ENCODE assay signal across 10 mouse cellular contexts in the genomic region with DNA sequence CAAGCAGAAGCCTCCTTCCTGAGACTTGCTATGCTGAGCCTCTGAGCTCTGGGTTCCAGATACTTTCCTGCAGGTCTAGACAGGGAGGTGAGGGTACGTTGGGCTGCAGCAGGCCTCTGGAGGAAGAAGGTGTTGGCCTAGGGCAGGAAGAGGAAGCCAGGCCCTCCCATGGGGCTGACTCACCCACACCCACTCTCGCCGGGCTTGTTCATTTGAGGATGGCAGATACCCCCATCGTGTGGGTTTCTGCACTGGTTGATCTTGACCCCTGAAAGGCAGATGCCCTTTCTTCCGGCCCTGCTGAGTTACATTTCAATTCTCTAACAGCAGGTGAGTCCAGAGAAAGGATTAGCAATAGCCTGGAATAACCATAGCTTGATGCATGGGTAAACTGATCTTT. TPM values are rescaled to one million over a fixed set of nuclear protein-coding genes. Genes with fewer than 3 reads are reported as not detected.
DNase-seq lines count a peak whose midpoint lies in the region; ATAC-seq and TF ChIP-seq lines count a peak whose summit lies in the region.
"Had no signal": no experiment of that assay in that cellular context is flagged by ENCODE, and none has a peak within 500 bp of the region (broad histone marks: within the 10 kb centered on the region; RNA-seq: fewer than 3 reads in every experiment).

No protein-coding gene starts in this region.

- TF ChIP-seq POLR2A in spleen, adult 2 months (IDR thresholded peaks at IDR 0.05; ENCODE audit: low read depth, low read length) = no peak

- TF ChIP-seq CTCF in intestine, postnatal 0 days (IDR thresholded peaks at IDR 0.05; ENCODE audit: low read depth) = no peak
- TF ChIP-seq CTCF in spleen, adult 2 months (IDR thresholded peaks at IDR 0.05; ENCODE audit: extremely low read depth, insufficient read depth, insufficient read length, insufficient replicate concordance) = no peak

- peaks cover 8% of the 10 kb centered on the region; the same call in 1 of the 2 replicates for H3K36me3 ChIP-seq in lung, embryonic 15.5 days
- H3K36me3 ChIP-seq in intestine, postnatal 0 days (ENCODE audit: control insufficient read depth, insufficient read depth) = no peaks in the 10 kb centered on the region; the same call in none of the 2 replicates
- H3K36me3 ChIP-seq in spleen, adult 2 months (ENCODE audit: control insufficient read depth, insufficient read depth, low read length) = no peaks in the 10 kb centered on the region

- no peaks in the 10 kb centered on the region for H3K9me3 ChIP-seq in lung, embryonic 15.5 days
- no peaks in the 10 kb centered on the region for H3K9me3 ChIP-seq in intestine, postnatal 0 days (ENCODE audit: control insufficient read depth)

- H3K4me2 ChIP-seq in lung, embryonic 15.5 days = peak overlapping the region; percentile 94
- H3K4me2 ChIP-seq in intestine, postnatal 0 days (replicated peaks; ENCODE audit: low read depth) = peak overlapping the region; percentile 96

- no peak for ATAC-seq in lung, embryonic 15.5 days (ENCODE audit: borderline replicate concordance, extremely low read depth, low FRiP score, low TSS enrichment)
- no peak for ATAC-seq in intestine, postnatal 0 days

- H3K27ac ChIP-seq in lung, embryonic 15.5 days = no peak overlapping the region
- H3K27ac ChIP-seq in intestine, postnatal 0 days (ENCODE audit: low read depth, low read length) = no peak overlapping the region
- H3K27ac ChIP-seq in spleen, adult 2 months (ENCODE audit: insufficient read depth, low read length) = peak overlapping the region; percentile 38
- H3K27ac ChIP-seq: kidney, postnatal 0 days; macrophage had no signal

- no peaks in the 10 kb centered on the region for H3K27me3 ChIP-seq in lung, embryonic 15.5 days
- H3K27me3 ChIP-seq in intestine, postnatal 0 days (replicated peaks; ENCODE audit: control insufficient read depth, insufficient read depth, low read length) = no peaks in the 10 kb centered on the region
- no peaks in the 10 kb centered on the region for H3K27me3 ChIP-seq in spleen, adult 2 months (ENCODE audit: control insufficient read depth, insufficient read depth, low read length)

- WGBS in lung, embryonic 15.5 days = 71% methylated on average over 5 of the region's 5 CpGs
- WGBS in intestine, postnatal 0 days = 42% methylated on average over 5 of the region's 5 CpGs
- 19% methylated on average over 5 of the region's 5 CpGs for WGBS in spleen, adult 2 months

- peak overlapping the region; percentile 7; the same call in 1 of the 2 replicates for H3K4me3 ChIP-seq in lung, embryonic 15.5 days
- H3K4me3 ChIP-seq in intestine, postnatal 0 days (ENCODE audit: low read depth, low read length) = 0 out of 2 replicates have a peak overlapping the region, but pooled peaks have one; percentile 2
- H3K4me3 ChIP-seq in spleen, adult 2 months (ENCODE audit: extremely low read depth, insufficient read depth, insufficient read length) = no peak overlapping the region

- peaks cover 18% of the 10 kb centered on the region for H3K4me1 ChIP-seq in lung, embryonic 15.5 days
- H3K4me1 ChIP-seq in intestine, postnatal 0 days (replicated peaks; ENCODE audit: control insufficient read depth, insufficient read depth, low read length) = no peaks in the 10 kb centered on the region; the same call in 1 of the 2 replicates
- H3K4me1 ChIP-seq in spleen, adult 2 months (ENCODE audit: control insufficient read depth, insufficient read depth, insufficient read length) = peaks cover 20% of the 10 kb centered on the region

- H3K9ac ChIP-seq in lung, embryonic 15.5 days = 0 out of 2 replicates have a peak overlapping the region, but pooled peaks have one; percentile 11
- no peak overlapping the region for H3K9ac ChIP-seq in intestine, postnatal 0 days (ENCODE audit: low read depth, low read length)

- peak; percentile 94 for DNase-seq in heart, adult 11 months
- no peak for DNase-seq in heart, adult 18-20 months
- no peak for DNase-seq in lung, postnatal 10 days
- DNase-seq in spleen, adult 2 months (ENCODE audit: low read depth in 1 of 2, low spot score in 2 of 2) = peak in 1 of 2 experiments; percentile 53
- DNase-seq in frontal cortex, adult 2 months (ENCODE audit: extremely low spot score in 1 of 2, low spot score in 1 of 2) = no peak
- no peak for DNase-seq in cerebellum, postnatal 25 days

RNA-seq across cellular contexts. Expression of gene Hopx, which starts 22.4 kb away (rescaled TPM):
- 100 to 1,000 TPM; 417 to 443 TPM for total RNA-seq in heart, adult 18-20 months (2021)
- polyA plus RNA-seq in lung, embryonic 15.5 days (2015; fragmentation: Nextera tagmentation; extraction: Ambion mirVana) = 6.4 and 7.9 TPM in 2 replicates
- polyA plus RNA-seq in intestine, postnatal 0 days (2015; fragmentation: Nextera tagmentation; extraction: Ambion mirVana) = 10.5 and 12.0 TPM in 2 replicates
- polyA plus RNA-seq in spleen, adult 2 months (2012; rRNA removed) = 18.2 and 26.1 TPM in 2 replicates
- polyA plus RNA-seq in frontal cortex, adult 2 months (2012; rRNA removed) = 75.1 and 105 TPM in 2 replicates
